Mouse (Mus musculus): ENCODE measurements around the gene Dars. TPM values are rescaled to one million over a fixed set of nuclear protein-coding genes. Genes with fewer than 3 reads are reported as not detected.
"Not testable (repeated sequence)": the region's sequence is repeated elsewhere in the genome, so short reads cannot be mapped to it uniquely, and the experiment has no call there.

Gene Dars
- polyA plus RNA-seq, 1 experiment from 2014 or later = 157 TPM

- no peak within 1 kb of the TSS for H3K4me3 ChIP-seq
- peaks cover 69% of the 10 kb centered on the region for H3K36me3 ChIP-seq
- H3K9me3 ChIP-seq = no peaks in the 10 kb centered on the region
- ATAC-seq (ENCODE audit: insufficient number of reproducible peaks, insufficient read depth, low FRiP score, low TSS enrichment, low read depth) = no peak
- no peak within 1 kb of the TSS for H3K4me2 ChIP-seq
- H3K9ac ChIP-seq = no peak within 1 kb of the TSS
- no peaks in the 10 kb centered on the region for H3K4me1 ChIP-seq
- no peak within 1 kb of the TSS for H3K27ac ChIP-seq
- no peaks in the 10 kb centered on the region for H3K27me3 ChIP-seq
- 84% methylated on average over 3 of the region's 3 CpGs for WGBS
Measured at GRCm38 (mm10) chr1:128328218-128328617, 89.0 kb downstream of the Dars start, which contains the start of gene Lct. TSS of gene Lct (minus strand) at chr1:128328318.

GRCm38 (mm10) chr1:128327165-128327564 is 90.0 kb downstream of the Dars start:
- ATAC-seq (ENCODE audit: insufficient number of reproducible peaks, insufficient read depth, low FRiP score, low TSS enrichment, low read depth) = no peak
- 78% methylated on average over 1 of the region's 1 CpGs for WGBS
- no peak overlapping the region for H3K9ac ChIP-seq
- no peak overlapping the region for H3K4me2 ChIP-seq
- no peak overlapping the region for H3K27ac ChIP-seq
- no peaks in the 10 kb centered on the region for H3K27me3 ChIP-seq
- peaks cover 58% of the 10 kb centered on the region for H3K36me3 ChIP-seq
- H3K9me3 ChIP-seq = no peaks in the 10 kb centered on the region
- no peak overlapping the region for H3K4me3 ChIP-seq
- H3K4me1 ChIP-seq = no peaks in the 10 kb centered on the region

- Histone ChIP-seq H3K9me3 (no peaks in the 10 kb centered on the region), H3K4me3 (no peak overlapping the region), H3K4me1 (no peaks in the 10 kb centered on the region), H3K27ac (no peak overlapping the region), H3K27me3 (no peaks in the 10 kb centered on the region), H3K9ac (no peak overlapping the region), H3K36me3 (peaks cover 34% of the 10 kb centered on the region), H3K4me2 (no peak overlapping the region)
- 84% methylated on average over 2 of the region's 2 CpGs for WGBS
- ATAC-seq (ENCODE audit: insufficient number of reproducible peaks, insufficient read depth, low FRiP score, low TSS enrichment, low read depth) = no peak
Measured at GRCm38 (mm10) chr1:128324776-128325175, 92.4 kb downstream of the Dars start.

GRCm38 (mm10) chr1:128323026-128323643 is 94.0 kb downstream of the Dars start:
- Histone ChIP-seq H3K9me3 (no peaks in the 10 kb centered on the region), H3K4me1 (no peaks in the 10 kb centered on the region), H3K36me3 (peaks cover 18% of the 10 kb centered on the region), H3K4me3 (no peak overlapping the region), H3K9ac (no peak overlapping the region), H3K4me2 (no peak overlapping the region), H3K27me3 (no peaks in the 10 kb centered on the region), H3K27ac (no peak overlapping the region)
- ATAC-seq (ENCODE audit: insufficient number of reproducible peaks, insufficient read depth, low FRiP score, low TSS enrichment, low read depth) = no peak
- WGBS = 86% methylated on average over 8 of the region's 8 CpGs

- WGBS = 85% methylated on average over 6 of the region's 6 CpGs
Measured at GRCm38 (mm10) chr1:128319266-128319665, 97.9 kb downstream of the Dars start.

GRCm38 (mm10) chr1:128314665-128315064 is 102.5 kb downstream of the Dars start:
- H3K4me3 ChIP-seq = no peak overlapping the region
- no peak for ATAC-seq (ENCODE audit: insufficient number of reproducible peaks, insufficient read depth, low FRiP score, low TSS enrichment, low read depth)
- no peaks in the 10 kb centered on the region for H3K9me3 ChIP-seq
- no peak overlapping the region for H3K9ac ChIP-seq
- no peaks in the 10 kb centered on the region for H3K4me1 ChIP-seq
- H3K27ac ChIP-seq = no peak overlapping the region
- peaks cover 3% of the 10 kb centered on the region; the same call in 1 of the 2 replicates for H3K36me3 ChIP-seq
- H3K4me2 ChIP-seq = no peak overlapping the region
- no peaks in the 10 kb centered on the region for H3K27me3 ChIP-seq
- WGBS = 70% methylated on average over 4 of the region's 4 CpGs

More at GRCm38 (mm10) chr1:128319266-128319665, 97.9 kb downstream of the Dars start:
- H3K4me1 ChIP-seq; H3K4me3 ChIP-seq; H3K9ac ChIP-seq; H3K36me3 ChIP-seq; H3K27ac ChIP-seq; ATAC-seq (ENCODE audit: insufficient number of reproducible peaks, insufficient read depth, low FRiP score, low TSS enrichment, low read depth); H3K4me2 ChIP-seq; H3K9me3 ChIP-seq; H3K27me3 ChIP-seq: not testable (repeated sequence)

Other genes starting within 250 kb of the Dars start
- gene Ubxn4, start 173.4 kb downstream of the Dars start, polyA plus RNA-seq (2015; fragmentation: Nextera tagmentation; extraction: Ambion mirVana) = 79.0 and 81.7 TPM in 2 replicates
- 0.14 TPM in 2 replicates for gene Lct, start 89.0 kb downstream of the Dars start, polyA plus RNA-seq (2015; fragmentation: Nextera tagmentation; extraction: Ambion mirVana)
- 221 and 223 TPM in 2 replicates for gene Mcm6, start 57.7 kb downstream of the Dars start, polyA plus RNA-seq (2015; fragmentation: Nextera tagmentation; extraction: Ambion mirVana)
- gene Cxcr4, start 174.9 kb upstream of the Dars start, polyA plus RNA-seq (2015; fragmentation: Nextera tagmentation; extraction: Ambion mirVana) = 4.2 and 5.6 TPM in 2 replicates

Measured in embryonic facial prominence, embryonic 13.5 days (tissue).